Mouse (Mus musculus) E14TG2a.4 (cell line): ENCODE data around the gene Cdh24.

Experiments used
- CTCF ChIP-seq: conservative IDR thresholded peaks from 2 replicates; pipeline ENCODE4 v1.5.1; 2014; ENCODE audit warnings: low read length
- NANOG ChIP-seq: IDR thresholded peaks from 2 replicates; pipeline ENCODE4 v1.6.1; 2014; ENCODE audit warnings: borderline replicate concordance, low read length, mixed read lengths
- POU5F1 ChIP-seq: IDR thresholded peaks from 2 replicates; pipeline ENCODE4 v1.6.1; 2014; ENCODE audit warnings: low read length, borderline replicate concordance

GRCm38 (mm10) chr14:54638210-54638609 lies 3.0 kb downstream of the Cdh24 start:
- TF ChIP-seq CTCF (no peak), POU5F1 (no peak), NANOG (no peak)
